Mouse (Mus musculus) kidney, postnatal 36 days (tissue): ENCODE measurements at regions not wholly inside any gene's neighbourhood (a gene's known extent, or its start where the extent isn't known, plus 50 kb on each side); places are given as distances from the start of the nearest gene placed in this dataset.

Experiments
- DNase-seq, 2 experiments: peaks; one replicate each; pipeline ENCODE4 v3.0.0; 2021 to 2022; ENCODE audit warnings: mixed read lengths in 2 of 2

DNA sequence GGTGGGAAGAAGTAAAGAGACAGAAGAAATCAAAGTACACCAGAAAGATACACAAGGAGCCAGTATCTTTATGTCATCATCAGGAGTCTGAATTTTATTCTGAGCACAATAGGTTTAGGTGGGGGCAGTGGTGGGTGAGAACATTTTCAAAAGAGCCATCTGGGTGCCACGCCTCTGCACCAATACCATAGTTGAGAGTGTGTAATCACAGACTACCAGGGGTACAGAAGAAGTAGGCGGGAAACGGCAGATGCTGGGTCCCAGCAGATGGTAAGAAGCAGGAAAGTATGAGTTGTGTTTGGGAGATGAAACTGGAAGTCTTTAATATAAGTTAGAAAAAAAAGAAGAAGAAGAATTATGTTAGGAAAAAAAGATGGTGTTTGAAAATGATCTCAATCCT, 682.7 kb upstream of the Pou3f3 start:
- DNase-seq = no peak

DNA sequence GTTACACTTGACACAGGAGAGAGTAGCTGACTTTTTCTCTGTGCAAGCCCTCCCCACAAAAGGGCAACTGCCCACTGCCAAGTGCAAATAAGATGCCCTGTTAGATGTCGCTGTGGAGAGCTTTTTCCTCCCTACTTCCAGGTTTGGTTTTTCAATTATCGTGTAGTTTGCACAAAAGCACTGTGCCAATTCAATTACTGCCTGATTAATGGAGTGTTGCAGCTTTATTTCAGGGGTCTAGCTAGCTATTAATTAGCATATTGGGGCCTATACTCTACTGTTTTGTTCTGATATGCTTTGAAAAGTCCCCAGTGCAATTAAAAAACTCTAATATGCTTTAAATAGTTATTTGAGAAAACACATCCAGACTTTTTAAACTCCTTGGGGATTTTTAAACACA, 676.6 kb upstream of the Pou3f3 start:
- no peak for DNase-seq

DNA sequence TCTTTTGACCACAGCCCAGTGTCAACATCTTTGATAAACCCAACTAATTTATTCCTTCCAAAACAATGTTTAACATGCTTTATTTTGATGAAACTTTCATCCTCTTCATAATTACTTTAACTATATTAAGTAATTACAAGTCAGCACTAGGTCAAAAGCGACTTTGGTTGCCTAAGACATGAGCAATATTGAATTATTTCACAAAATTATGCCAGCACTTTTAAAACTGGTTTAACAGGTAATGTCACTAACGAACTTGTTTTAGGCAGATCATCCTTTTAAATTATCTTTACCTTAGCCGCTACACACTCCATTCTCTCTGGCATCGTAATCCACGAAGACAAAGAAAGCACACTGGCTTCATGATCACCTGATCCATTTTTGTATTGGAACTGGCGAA, 669.8 kb upstream of the Pou3f3 start:
- DNase-seq = no peak

DNA sequence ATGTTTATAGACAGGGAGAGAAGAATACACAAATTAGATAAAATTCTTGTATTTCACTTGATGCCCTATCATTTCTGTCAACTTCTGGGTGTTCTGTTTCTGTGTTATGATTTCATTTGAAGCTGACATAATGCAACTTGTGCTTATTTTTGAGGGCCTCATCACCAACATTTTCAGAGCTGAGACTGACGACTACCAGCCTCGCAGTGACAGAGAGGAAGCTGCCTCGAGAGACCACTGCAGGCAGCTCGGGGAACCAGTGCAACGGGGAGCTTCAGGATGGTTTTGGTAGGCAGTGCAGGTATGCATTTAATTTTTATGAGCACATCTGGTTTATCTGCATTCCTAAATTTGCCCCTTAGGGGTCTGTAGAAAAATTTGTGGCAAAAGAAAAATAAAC, 669.1 kb upstream of the Pou3f3 start:
- no peak for DNase-seq

DNA sequence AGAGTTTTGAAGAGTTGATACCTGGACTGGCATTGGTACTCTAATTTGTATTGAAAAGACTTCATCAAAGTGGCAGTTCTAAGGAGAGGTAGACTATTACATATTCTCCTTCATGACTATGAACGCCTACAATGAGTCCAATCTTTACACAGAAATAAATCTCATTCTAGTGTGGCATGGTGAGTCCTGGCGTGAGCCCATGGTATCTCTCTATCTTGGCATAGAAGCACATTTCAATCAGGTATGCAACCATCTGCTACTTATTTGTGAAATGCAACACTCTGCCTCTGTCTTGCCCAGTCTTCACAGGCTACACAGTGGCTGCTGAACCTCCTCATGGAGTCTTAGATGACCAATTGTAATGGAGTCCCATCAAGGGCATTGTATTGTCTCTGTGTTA, 661.8 kb upstream of the Pou3f3 start:
- no peak for DNase-seq

DNA sequence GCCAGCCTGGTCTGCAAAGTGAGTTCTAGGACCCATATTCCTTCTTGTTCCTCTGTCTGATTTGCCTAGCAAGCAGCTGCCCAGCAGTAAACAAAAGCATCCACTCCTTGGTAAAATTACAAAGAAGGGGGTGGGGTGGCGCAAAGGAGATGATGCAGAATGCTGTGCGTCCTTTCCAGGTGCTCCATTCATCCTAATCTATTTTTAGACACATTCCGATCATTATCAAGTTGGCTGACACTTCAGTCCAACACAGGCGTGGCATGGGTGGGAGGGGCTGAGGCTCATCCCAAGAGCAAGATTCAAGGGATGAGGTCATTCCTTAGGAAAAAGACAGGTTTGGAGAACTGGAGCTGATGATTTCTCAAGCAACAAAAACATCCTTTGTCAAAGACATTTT, 660.2 kb upstream of the Pou3f3 start:
- DNase-seq = no peak

DNA sequence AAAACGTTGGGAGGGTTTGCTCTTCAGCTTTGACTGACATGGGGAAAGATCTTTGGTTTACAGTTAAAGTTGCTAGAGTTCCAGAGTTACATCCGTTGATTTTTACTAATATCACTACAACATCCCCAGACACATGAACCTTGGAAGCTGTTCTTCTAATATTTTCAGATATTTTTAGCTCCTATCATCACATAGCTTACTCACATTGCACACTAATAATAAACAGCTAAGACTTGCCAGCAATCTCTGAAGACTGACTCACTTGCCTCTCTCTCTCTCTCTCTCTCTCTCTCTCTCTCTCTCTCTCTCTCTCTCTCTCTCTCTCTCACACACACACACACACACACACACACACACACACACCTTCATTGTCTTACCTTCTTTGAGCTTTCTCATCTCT, 654.0 kb upstream of the Pou3f3 start:
- no peak for DNase-seq

DNA sequence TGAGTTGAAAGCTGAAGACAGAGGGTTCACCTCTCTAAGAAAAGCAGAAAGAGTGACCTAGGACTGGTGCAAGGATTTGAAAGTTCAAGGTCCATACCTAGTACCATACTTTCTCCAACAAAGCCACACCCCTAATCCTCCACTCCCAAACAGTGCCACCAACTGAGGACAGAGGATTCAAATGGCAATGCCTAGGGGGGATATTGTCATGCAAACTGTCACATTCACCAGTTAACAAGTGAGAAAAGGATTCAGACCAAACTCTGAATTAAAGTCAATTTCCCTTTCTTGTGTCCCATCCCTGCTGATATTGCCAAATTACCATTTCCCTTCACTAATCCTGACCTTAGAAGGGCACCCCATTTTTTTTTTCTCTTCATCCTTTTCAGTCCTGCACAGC, 637.1 kb upstream of the Pou3f3 start:
- DNase-seq = no peak

DNA sequence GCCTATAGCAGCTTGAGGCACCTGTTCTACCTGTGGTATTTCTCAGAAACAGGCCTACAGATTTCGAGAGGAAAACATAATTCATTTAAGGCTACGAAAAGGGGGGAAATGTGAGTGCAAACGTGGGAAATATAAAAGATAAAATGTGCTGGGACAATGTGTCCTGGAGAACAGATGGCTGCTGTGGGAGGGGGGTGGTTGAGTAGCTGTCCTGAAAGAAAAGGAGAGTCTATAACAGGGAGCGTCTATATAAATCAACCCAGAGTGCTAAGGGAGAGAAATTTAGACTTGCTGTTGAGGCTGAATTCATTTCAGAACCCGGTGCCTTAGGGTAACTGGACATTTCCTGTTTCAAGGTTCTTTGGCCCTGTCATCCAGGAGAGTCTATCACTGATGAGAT, 625.5 kb upstream of the Pou3f3 start:
- no peak for DNase-seq

DNA sequence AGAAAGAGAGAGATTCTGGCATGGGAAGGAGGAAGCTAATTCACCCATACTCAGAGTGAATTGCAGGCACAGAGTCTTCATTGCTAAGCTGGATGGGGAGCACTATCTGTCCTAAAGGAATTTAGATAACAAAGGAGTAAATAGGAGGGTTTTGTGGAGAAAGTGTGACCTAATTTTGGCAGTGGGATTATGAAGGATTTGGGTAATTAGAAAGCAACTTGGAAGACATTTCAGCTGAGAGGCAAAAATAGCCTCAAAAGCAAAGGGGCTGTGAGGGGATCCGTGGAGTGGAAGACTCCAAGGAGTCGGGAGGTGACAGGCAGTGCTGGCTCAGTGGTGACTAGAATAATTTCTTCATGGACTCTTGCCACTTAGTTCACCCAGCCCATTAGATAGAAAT, 599.5 kb upstream of the Pou3f3 start:
- DNase-seq = no peak

DNA sequence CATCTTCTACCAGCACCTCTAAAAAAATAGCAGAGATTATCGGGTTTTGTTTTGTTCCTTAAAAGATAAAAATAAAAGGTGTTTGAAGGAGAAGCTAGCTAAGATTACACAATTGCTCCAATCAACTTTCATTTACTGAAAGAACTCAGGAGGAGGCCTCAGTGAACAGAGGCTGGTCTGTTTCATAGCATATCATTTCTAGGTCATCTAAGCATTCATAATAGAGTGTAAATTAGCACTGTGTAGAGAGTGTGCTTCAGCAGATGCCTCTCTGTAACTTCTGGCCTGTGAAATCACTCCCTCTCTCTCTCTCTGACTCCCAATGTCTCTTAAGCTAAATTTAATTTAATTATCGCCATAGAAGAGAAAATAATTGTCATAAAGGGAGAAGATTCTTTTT, 597.0 kb upstream of the Pou3f3 start:
- DNase-seq = no peak

DNA sequence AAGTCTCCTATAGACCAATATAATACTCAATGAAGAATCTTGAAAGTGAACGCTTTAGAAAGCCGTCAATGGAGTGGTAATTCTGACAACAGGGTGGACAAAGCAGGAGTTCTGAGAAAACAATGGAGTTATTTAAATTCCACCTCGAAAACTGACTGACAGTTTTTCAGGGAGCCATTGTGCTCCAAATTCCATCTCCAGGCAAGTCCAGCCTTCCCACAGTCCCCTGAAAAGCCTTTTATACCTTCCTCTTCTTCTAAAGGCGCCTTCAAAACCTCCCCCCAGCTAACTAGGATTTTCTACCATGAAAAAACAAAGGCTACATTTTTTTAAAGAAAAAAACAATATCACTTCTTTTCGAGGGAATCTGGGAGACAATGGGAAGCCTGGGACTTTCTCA, 588.0 kb upstream of the Pou3f3 start:
- no peak for DNase-seq

DNA sequence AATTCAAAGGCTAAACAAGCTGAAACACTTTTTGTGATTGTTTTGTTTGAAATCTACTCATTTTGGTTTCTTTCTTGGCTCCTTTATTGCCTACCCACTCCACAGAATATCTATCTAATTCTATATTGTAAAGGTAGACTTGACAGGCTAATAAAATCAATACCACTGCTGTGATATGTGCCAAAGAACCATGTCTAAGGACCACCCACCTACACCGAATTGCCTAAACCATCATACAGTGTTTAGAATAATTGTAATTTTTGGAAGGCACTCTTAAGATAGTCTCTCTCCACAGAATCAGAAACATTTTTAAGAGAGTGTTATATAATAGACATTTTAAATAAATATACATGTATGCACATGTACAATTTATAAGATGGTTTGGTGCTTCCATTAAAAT, 587.6 kb upstream of the Pou3f3 start:
- DNase-seq = no peak

DNA sequence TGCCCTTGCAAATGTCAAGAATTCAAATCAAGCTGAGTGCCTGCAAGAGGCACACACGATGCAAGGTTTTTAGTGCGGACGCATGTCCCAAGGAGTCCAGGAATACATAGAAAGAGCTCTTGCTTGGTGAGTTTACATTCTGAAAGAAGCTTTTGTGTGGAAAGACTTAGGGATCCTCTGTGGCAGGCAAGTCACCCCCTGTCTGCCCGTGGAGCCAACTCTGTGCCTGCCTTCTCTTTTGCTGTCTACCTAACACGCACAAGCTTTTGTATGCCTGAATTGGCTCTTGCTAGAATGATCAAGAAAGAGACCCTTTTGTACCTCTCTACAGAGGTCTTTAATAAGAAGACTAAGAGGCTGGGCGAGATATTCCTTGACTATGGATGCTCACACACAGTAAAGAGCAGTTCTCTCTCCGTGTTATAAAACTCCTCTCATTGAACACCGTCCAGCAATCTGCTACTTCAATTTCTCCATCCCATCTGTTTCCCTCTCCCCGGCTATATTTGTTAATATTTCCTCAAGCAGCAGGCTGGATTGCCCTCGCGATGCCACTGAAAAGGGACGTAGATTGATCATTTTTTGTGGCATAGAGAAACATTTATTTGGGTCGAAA, 543.3 kb upstream of the Pou3f3 start:
- DNase-seq = no peak

DNA sequence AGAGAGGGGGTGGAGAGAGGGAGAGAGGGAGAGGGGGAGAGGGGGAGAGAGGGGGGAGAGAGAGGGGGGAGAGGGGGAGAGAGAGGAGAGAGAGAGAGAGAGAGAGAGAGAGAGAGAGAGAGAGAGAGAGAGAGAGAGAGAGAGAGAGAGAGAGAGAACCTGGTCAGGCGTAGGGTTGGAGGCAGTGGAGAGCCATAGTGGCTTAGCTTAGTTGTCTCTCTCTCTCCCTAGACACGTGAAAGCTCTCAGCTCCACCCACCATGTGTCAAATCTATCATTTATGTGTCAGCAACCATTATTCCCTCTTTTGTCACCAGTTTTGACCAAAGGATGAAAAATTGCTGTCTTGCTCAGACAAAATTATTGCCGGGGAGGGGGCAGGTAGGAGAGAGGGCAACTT, 542.7 kb upstream of the Pou3f3 start:
- DNase-seq = no peak

DNA sequence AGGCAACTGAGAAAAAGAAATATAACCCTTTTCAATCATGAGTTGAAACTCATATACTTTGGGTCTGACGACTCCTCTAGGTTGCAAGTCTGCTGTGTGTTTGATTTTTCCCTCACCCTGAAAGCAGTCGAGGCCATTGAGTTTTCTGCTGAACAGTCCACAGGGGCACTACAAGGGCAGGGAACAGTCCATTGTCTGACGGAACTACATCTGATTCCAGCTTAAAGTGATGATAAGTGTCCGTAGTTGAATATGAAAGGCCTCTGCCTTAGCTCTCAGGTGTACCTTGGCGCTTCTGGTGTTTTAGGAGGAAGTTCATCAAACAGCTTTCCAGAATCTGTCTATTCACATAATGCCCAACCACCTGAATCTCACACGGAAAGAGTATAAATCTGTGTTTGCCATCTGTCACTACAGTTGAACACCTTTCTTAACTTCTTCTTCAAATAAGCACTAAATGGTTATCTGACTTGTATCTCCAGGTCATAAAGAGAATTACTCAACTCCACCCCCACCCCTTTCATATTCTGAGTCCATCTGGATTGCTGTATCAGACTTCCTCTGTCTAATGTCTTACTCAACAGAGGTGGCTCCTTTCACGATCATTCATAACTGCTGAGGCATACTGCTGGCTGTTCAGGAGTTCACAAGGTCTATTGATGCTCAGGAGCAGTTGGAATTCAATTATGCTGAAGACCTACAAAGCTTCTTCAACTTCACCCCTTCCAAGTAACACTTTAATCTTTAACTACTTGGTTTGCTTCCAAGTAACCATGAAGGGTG, 527.6 kb upstream of the Pou3f3 start:
- DNase-seq = no peak

DNA sequence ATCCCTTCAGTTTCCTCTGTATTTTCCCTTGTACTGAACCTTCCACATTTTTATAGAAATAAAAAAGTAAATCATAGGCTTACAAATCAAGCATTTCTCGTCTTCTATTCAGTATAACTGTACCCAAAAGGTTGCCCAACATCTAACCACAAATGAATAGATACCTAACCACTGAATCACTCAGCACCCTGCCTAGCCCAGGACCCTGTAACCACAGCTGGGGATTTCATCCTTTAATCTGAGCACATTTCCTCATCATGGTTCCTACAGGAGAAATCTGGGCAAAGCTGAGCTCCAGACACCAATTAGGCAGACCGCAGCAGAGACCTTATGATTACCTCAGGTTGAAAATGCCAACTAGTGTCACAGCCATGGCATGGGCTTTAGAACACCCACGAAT, 526.1 kb upstream of the Pou3f3 start:
- DNase-seq = no peak

DNA sequence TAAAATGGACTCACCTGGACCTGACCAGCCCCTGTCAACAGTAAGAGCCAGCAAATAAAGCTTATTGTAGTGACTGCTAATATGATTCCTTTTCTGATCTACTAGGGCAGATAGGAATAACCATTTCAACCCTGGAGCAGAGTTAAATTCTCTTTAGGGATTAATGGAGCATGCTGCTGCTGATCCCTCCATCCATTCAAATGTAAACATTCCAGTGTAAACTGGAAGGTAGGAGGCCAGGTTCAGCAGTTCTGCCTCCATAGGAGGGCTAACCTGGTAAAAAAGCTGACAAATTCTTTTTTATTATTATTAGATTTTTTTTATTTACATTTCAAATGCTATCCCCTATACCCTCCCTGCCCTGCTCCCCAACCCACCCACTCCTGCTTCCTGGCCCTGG, 509.3 kb upstream of the Pou3f3 start:
- DNase-seq = no peak

DNA sequence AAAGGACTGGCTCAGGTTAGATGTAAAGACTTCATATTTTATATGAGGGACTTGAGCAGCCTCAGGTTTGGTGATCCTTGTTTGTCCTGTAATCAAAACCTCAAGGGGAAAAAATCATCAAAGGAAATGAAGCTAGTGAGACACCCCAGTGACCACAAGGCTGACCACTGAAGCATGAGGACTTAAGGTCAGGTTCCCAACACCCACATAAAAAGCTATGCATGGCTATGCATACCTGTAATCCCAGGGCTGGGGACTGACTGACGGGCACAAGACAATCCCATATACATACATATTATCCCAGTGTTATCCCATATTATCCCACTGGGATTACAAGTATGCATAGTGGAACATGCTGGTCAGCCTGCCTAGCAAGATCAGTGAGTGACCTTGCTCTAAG, 467.5 kb upstream of the Pou3f3 start:
- no peak for DNase-seq

DNA sequence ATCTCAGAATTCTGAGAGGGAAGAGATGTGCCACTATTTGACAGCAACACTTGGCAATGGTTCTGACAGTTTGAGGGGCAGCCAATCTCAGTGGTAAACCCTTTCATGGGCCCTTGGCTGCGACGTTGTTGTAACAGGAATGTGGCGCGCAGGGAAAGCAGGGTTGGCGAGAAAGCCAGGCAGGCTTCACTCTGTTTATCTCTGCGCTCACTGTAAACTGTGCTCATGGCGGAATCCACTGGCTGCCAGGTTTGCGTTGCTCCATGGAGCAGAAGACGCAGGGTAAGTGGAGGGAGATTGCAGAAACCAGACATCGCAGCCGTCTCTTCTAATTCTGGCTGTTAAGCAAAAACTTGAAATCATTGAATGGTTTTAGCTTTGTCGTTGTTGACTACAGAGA, 465.9 kb upstream of the Pou3f3 start:
- no peak for DNase-seq

DNA sequence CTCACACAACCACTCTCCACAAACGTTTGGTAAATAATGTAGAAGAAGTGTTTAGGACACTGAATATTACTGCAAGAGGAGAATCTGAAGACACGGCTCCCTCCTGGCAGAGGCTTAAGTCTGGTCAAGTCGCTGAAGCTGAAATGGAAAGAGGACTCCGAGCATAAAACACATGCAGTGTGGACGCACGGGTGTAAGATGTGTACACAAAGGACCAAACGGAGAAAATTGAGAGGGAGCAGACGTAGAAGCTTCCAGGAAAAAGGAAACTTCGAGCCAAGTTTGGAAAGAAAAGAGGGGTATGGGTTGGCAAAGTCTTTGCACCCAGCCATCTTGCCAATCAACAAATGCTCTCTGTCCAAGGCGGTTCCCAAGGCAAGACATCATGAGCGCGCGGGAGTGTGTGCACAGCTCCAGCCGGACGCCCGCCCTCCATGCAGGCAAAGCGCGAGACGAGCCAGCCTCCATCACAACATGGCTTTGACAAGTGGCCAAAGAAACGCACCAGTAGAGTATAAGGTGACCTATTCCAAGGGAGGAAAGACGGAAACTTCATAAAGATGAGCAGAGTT, 465.0 kb upstream of the Pou3f3 start:
- DNase-seq = no peak

DNA sequence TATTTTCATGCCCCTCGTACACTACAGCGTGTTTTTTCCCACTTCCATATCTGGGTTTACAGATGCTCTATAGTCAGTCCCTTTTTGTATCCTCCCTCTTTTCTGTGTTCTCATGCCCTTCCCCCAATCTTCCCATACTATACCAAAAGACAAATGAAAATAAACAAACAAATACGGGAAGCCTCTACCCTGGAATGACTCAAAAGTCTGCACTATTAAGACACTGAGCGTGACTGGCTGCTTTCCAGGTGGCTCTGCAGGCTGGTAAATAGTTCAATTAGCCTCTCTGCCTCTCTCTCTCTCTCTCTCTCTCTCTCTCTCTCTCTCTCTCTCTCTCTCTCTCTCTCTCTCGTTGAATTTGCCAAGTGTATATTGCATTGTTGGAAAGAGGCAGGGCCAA, 464.5 kb upstream of the Pou3f3 start:
- no peak for DNase-seq

DNA sequence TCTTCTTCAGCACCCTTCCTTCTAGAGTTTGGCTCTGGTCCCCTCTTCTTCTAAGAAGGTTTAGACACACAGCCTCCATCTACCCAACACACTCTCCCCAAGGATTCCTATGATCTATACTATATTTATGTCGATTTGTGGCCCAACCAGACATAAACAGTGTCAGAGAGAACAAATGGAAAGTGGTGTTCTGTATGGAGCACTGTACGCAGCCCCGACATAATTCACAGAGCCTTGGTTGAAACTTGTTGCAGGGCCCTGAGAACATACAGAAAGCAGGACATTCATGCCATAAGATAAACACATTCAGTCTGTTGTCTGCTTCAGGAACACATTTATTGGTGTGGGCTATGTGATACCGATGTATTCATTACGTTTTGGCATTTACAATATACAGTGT, 463.7 kb upstream of the Pou3f3 start:
- DNase-seq = no peak

DNA sequence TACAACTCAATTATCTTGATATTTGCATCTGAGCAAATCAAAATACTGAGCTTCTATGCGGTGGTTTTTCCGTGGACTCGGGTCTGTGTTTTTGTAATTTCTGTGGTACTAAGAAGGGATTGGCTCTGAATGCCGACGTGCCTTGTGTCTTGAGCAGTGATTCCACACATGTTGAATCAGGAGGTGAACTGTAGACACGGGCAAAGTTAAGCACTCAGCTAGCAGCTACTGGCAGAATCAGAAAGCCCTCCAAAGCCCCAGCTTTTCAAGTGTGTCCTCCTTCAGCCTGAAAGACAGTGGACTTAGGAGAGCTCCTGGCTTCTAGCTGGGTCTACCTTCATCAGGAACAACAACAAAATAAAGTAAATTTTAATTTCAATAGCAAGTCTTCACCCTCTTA, 462.9 kb upstream of the Pou3f3 start:
- no peak for DNase-seq

DNA sequence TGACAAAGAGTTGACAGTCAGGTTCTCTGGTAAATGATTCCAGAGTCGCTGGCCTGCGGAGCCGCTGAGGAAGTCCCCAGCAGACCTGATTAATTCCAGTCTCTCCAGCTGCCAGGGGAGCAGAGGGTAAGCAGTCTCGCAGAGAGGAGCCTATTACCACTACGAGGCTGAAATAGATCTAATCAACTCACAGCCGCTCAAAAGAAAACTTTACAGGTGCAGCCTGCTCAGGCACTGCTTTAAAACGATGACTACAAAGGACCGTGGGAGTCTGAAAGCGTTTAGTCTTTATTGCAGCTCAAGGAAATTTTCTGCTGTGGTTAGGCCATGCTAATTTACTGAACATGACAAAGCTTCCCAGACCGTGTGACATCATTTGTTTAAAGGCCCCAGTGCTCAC, 462.3 kb upstream of the Pou3f3 start:
- DNase-seq = peak in 1 of 2 experiments; percentile 23
